ENCODE assay signal across 18 mouse cellular contexts in genomic region chr5:136144606-136145430, GRCm38 (mm10). TPM values are rescaled to one million over a fixed set of nuclear protein-coding genes. Genes with fewer than 3 reads are reported as not detected.
DNase-seq lines count a peak whose midpoint lies in the region; ATAC-seq and TF ChIP-seq lines count a peak whose summit lies in the region.
"Had no signal": no experiment of that assay in that cellular context is flagged by ENCODE, and none has a peak within 500 bp of the region (broad histone marks: within the 10 kb centered on the region; RNA-seq: fewer than 3 reads in every experiment).

No protein-coding gene starts in this region.

- WGBS in hindbrain, embryonic 13.5 days: 79% methylated on average over 12 of the region's 12 CpGs
- 74% methylated on average over 12 of the region's 12 CpGs for WGBS in hindbrain, embryonic 12.5 days
- 62% methylated on average over 12 of the region's 12 CpGs for WGBS in spleen, adult 2 months
- 32% methylated on average over 12 of the region's 12 CpGs for WGBS in liver, embryonic 13.5 days (ENCODE audit: insufficient replicate concordance)
- WGBS in midbrain, embryonic 16.5 days: 80% methylated on average over 12 of the region's 12 CpGs

- no peaks in the 10 kb centered on the region for H3K27me3 ChIP-seq in hindbrain, embryonic 13.5 days
- no peaks in the 10 kb centered on the region for H3K27me3 ChIP-seq in hindbrain, embryonic 12.5 days
- H3K27me3 ChIP-seq in spleen, adult 2 months (ENCODE audit: control insufficient read depth, insufficient read depth, low read length): no peaks in the 10 kb centered on the region
- no peaks in the 10 kb centered on the region for H3K27me3 ChIP-seq in liver, embryonic 13.5 days
- H3K27me3 ChIP-seq in midbrain, embryonic 16.5 days (ENCODE audit: control insufficient read depth, insufficient read depth, low read depth, low read length): no peaks in the 10 kb centered on the region
- H3K27me3 ChIP-seq: heart, embryonic 13.5 days; hindbrain, embryonic 15.5 days; limb, embryonic 12.5 days; neural tube, embryonic 13.5 days had no signal

- H3K9ac ChIP-seq in hindbrain, embryonic 13.5 days: 0 out of 2 replicates have a peak overlapping the region, but pooled peaks have one; percentile 19
- no peak overlapping the region for H3K9ac ChIP-seq in hindbrain, embryonic 12.5 days
- no peak overlapping the region for H3K9ac ChIP-seq in liver, embryonic 13.5 days
- no peak overlapping the region for H3K9ac ChIP-seq in midbrain, embryonic 16.5 days (ENCODE audit: low read depth, low read length)
- H3K9ac ChIP-seq: heart, embryonic 13.5 days; hindbrain, embryonic 15.5 days; limb, embryonic 12.5 days; neural tube, embryonic 13.5 days had no signal

- TF ChIP-seq POLR2A in spleen, adult 2 months (IDR thresholded peaks at IDR 0.05; ENCODE audit: low read depth, low read length): no peak

- H3K4me2 ChIP-seq in hindbrain, embryonic 13.5 days: no peak overlapping the region
- H3K4me2 ChIP-seq in hindbrain, embryonic 12.5 days (replicated peaks): no peak overlapping the region
- no peak overlapping the region for H3K4me2 ChIP-seq in liver, embryonic 13.5 days
- no peak overlapping the region for H3K4me2 ChIP-seq in midbrain, embryonic 16.5 days (ENCODE audit: low read length)
- H3K4me2 ChIP-seq: heart, embryonic 13.5 days; hindbrain, embryonic 15.5 days; limb, embryonic 12.5 days; neural tube, embryonic 13.5 days had no signal

- no peaks in the 10 kb centered on the region for H3K9me3 ChIP-seq in hindbrain, embryonic 13.5 days
- H3K9me3 ChIP-seq in hindbrain, embryonic 12.5 days (replicated peaks): no peaks in the 10 kb centered on the region
- H3K9me3 ChIP-seq in liver, embryonic 13.5 days (replicated peaks): no peaks in the 10 kb centered on the region
- H3K9me3 ChIP-seq in midbrain, embryonic 16.5 days (replicated peaks; ENCODE audit: control insufficient read depth, low read length, poor library complexity, severe bottlenecking): no peaks in the 10 kb centered on the region
- H3K9me3 ChIP-seq: heart, embryonic 13.5 days; hindbrain, embryonic 15.5 days; neural tube, embryonic 13.5 days had no signal

- no peak for DNase-seq in spleen, adult 2 months (ENCODE audit: low read depth in 1 of 2, low spot score in 2 of 2)
- DNase-seq in spleen, postnatal 10 days (ENCODE audit: low spot score in 2 of 2): no peak
- no peak for DNase-seq in liver, embryonic 13.5 days
- no peak for DNase-seq in urinary bladder, postnatal 36 days (ENCODE audit: low spot score in 2 of 2)
- DNase-seq: adrenal gland, postnatal 10 days; cerebellum, adult 2 months; kidney, adult 2 months; right cerebral cortex, postnatal 4 days had no signal

- peaks cover 28% of the 10 kb centered on the region for H3K36me3 ChIP-seq in hindbrain, embryonic 13.5 days
- H3K36me3 ChIP-seq in hindbrain, embryonic 12.5 days: peaks cover 26% of the 10 kb centered on the region
- H3K36me3 ChIP-seq in spleen, adult 2 months (ENCODE audit: control insufficient read depth, insufficient read depth, low read length): peaks cover 14% of the 10 kb centered on the region
- peaks cover 29% of the 10 kb centered on the region for H3K36me3 ChIP-seq in liver, embryonic 13.5 days
- H3K36me3 ChIP-seq in midbrain, embryonic 16.5 days (ENCODE audit: control insufficient read depth, insufficient read depth, low read length): peaks cover 18% of the 10 kb centered on the region

- ATAC-seq in hindbrain, embryonic 13.5 days (ENCODE audit: low FRiP score): no peak
- ATAC-seq in hindbrain, embryonic 12.5 days (ENCODE audit: low FRiP score): no peak
- ATAC-seq in liver, embryonic 13.5 days (ENCODE audit: low read depth): no peak
- peak; percentile 38 for ATAC-seq in megakaryocyte progenitor cell, adult 5-6 weeks (replicated peaks; ENCODE audit: poor library complexity)
- no peak for ATAC-seq in midbrain, embryonic 16.5 days
- ATAC-seq: forebrain, embryonic 14.5 days had no signal

- no peak overlapping the region for H3K4me3 ChIP-seq in hindbrain, embryonic 13.5 days
- H3K4me3 ChIP-seq in hindbrain, embryonic 12.5 days: no peak overlapping the region
- peak overlapping the region; percentile 16; the same call in 1 of the 2 replicates for H3K4me3 ChIP-seq in spleen, adult 2 months (ENCODE audit: extremely low read depth, insufficient read depth, insufficient read length)
- no peak overlapping the region for H3K4me3 ChIP-seq in liver, embryonic 13.5 days (replicated peaks)
- no peak overlapping the region for H3K4me3 ChIP-seq in midbrain, embryonic 16.5 days (ENCODE audit: low read depth, low read length)
- H3K4me3 ChIP-seq: heart, embryonic 13.5 days; hindbrain, embryonic 15.5 days; limb, embryonic 12.5 days; neural tube, embryonic 13.5 days had no signal

- TF ChIP-seq CTCF in spleen, adult 2 months (IDR thresholded peaks at IDR 0.05; ENCODE audit: extremely low read depth, insufficient read depth, insufficient read length, insufficient replicate concordance): no peak

- H3K27ac ChIP-seq in hindbrain, embryonic 13.5 days: no peak overlapping the region
- H3K27ac ChIP-seq in hindbrain, embryonic 12.5 days: no peak overlapping the region
- H3K27ac ChIP-seq in spleen, adult 2 months (ENCODE audit: insufficient read depth, low read length): peak overlapping the region; percentile 18
- peak overlapping the region; percentile 16; the same call in 1 of the 2 replicates for H3K27ac ChIP-seq in liver, embryonic 13.5 days
- H3K27ac ChIP-seq in midbrain, embryonic 16.5 days (ENCODE audit: low read length): no peak overlapping the region
- H3K27ac ChIP-seq: heart, embryonic 13.5 days; hindbrain, embryonic 15.5 days; limb, embryonic 12.5 days; macrophage; neural tube, embryonic 13.5 days had no signal

- H3K4me1 ChIP-seq in hindbrain, embryonic 13.5 days (replicated peaks): no peaks in the 10 kb centered on the region
- no peaks in the 10 kb centered on the region for H3K4me1 ChIP-seq in hindbrain, embryonic 12.5 days
- H3K4me1 ChIP-seq in spleen, adult 2 months (ENCODE audit: control insufficient read depth, insufficient read depth, insufficient read length): peaks cover 33% of the 10 kb centered on the region; the same call in 1 of the 2 replicates
- H3K4me1 ChIP-seq in liver, embryonic 13.5 days (replicated peaks): peaks cover 41% of the 10 kb centered on the region
- no peaks in the 10 kb centered on the region for H3K4me1 ChIP-seq in midbrain, embryonic 16.5 days (ENCODE audit: control insufficient read depth, insufficient read depth, low read length)
- H3K4me1 ChIP-seq: heart, embryonic 13.5 days; hindbrain, embryonic 15.5 days; limb, embryonic 12.5 days; neural tube, embryonic 13.5 days had no signal

RNA-seq across cellular contexts. Expression of gene Alkbh4, which starts 8.9 kb away (rescaled TPM):
- 24.6 and 26.9 TPM in 2 replicates for polyA plus RNA-seq in hindbrain, embryonic 13.5 days (2015; fragmentation: Nextera tagmentation; extraction: Ambion mirVana)
- polyA plus RNA-seq in hindbrain, embryonic 12.5 days (2016; fragmentation: Nextera tagmentation; extraction: Ambion mirVana): 23.0 and 23.3 TPM in 2 replicates
- 19.6 and 28.4 TPM in 2 replicates for polyA plus RNA-seq in spleen, adult 2 months (2012; rRNA removed)
- polyA plus RNA-seq in liver, embryonic 13.5 days (2015; fragmentation: Nextera tagmentation; extraction: Ambion mirVana): 15.2 and 15.5 TPM in 2 replicates
- 15.6 and 18.5 TPM in 2 replicates for total RNA-seq in megakaryocyte progenitor cell, adult 5-6 weeks (2015)
- total RNA-seq in megakaryocyte progenitor cell, adult 5-6 weeks (2017): 8.4 and 12.9 TPM in 2 replicates
- polyA plus RNA-seq in midbrain, embryonic 16.5 days (2015; fragmentation: Nextera tagmentation; extraction: Ambion mirVana): 20.4 and 20.5 TPM in 2 replicates

RNA-seq across cellular contexts. Expression of gene Lrwd1, which starts 8.9 kb away (rescaled TPM):
- 27.7 and 28.2 TPM in 2 replicates for polyA plus RNA-seq in hindbrain, embryonic 13.5 days (2015; fragmentation: Nextera tagmentation; extraction: Ambion mirVana)
- 34.5 and 36.6 TPM in 2 replicates for polyA plus RNA-seq in hindbrain, embryonic 12.5 days (2016; fragmentation: Nextera tagmentation; extraction: Ambion mirVana)
- polyA plus RNA-seq in spleen, adult 2 months (2012; rRNA removed): 39.5 and 46.4 TPM in 2 replicates
- 44.9 and 46.4 TPM in 2 replicates for polyA plus RNA-seq in liver, embryonic 13.5 days (2015; fragmentation: Nextera tagmentation; extraction: Ambion mirVana)
- total RNA-seq in megakaryocyte progenitor cell, adult 5-6 weeks (2015): 13.2 and 16.5 TPM in 2 replicates
- 52.6 and 56.5 TPM in 2 replicates for total RNA-seq in megakaryocyte progenitor cell, adult 5-6 weeks (2017)
- polyA plus RNA-seq in midbrain, embryonic 16.5 days (2015; fragmentation: Nextera tagmentation; extraction: Ambion mirVana): 27.1 and 28.1 TPM in 2 replicates

RNA-seq across cellular contexts. Expression of gene Orai2, which starts 25.7 kb away (rescaled TPM):
- polyA plus RNA-seq in hindbrain, embryonic 13.5 days (2015; fragmentation: Nextera tagmentation; extraction: Ambion mirVana): 33.5 and 34.0 TPM in 2 replicates
- polyA plus RNA-seq in hindbrain, embryonic 12.5 days (2016; fragmentation: Nextera tagmentation; extraction: Ambion mirVana): 19.0 and 21.3 TPM in 2 replicates
- 113 and 167 TPM in 2 replicates for polyA plus RNA-seq in spleen, adult 2 months (2012; rRNA removed)
- polyA plus RNA-seq in liver, embryonic 13.5 days (2015; fragmentation: Nextera tagmentation; extraction: Ambion mirVana): 3.8 and 3.9 TPM in 2 replicates
- total RNA-seq in megakaryocyte progenitor cell, adult 5-6 weeks (2015): 16.4 and 16.7 TPM in 2 replicates
- 21.2 and 26.9 TPM in 2 replicates for total RNA-seq in megakaryocyte progenitor cell, adult 5-6 weeks (2017)
- polyA plus RNA-seq in midbrain, embryonic 16.5 days (2015; fragmentation: Nextera tagmentation; extraction: Ambion mirVana): 47.1 and 52.0 TPM in 2 replicates

RNA-seq across cellular contexts. Expression of gene Polr2j, which starts 28.4 kb away (rescaled TPM):
- polyA plus RNA-seq in hindbrain, embryonic 13.5 days (2015; fragmentation: Nextera tagmentation; extraction: Ambion mirVana): 231 and 236 TPM in 2 replicates
- 187 and 217 TPM in 2 replicates for polyA plus RNA-seq in hindbrain, embryonic 12.5 days (2016; fragmentation: Nextera tagmentation; extraction: Ambion mirVana)
- 32.3 and 38.1 TPM in 2 replicates for polyA plus RNA-seq in spleen, adult 2 months (2012; rRNA removed)
- 171 and 189 TPM in 2 replicates for polyA plus RNA-seq in liver, embryonic 13.5 days (2015; fragmentation: Nextera tagmentation; extraction: Ambion mirVana)
- 115 and 120 TPM in 2 replicates for total RNA-seq in megakaryocyte progenitor cell, adult 5-6 weeks (2015)
- total RNA-seq in megakaryocyte progenitor cell, adult 5-6 weeks (2017): 127 and 153 TPM in 2 replicates
- polyA plus RNA-seq in midbrain, embryonic 16.5 days (2015; fragmentation: Nextera tagmentation; extraction: Ambion mirVana): 190 and 194 TPM in 2 replicates

RNA-seq across cellular contexts. Expression of gene Prkrip1, which starts 53.9 kb away (rescaled TPM):
- 66.5 and 67.9 TPM in 2 replicates for polyA plus RNA-seq in hindbrain, embryonic 13.5 days (2015; fragmentation: Nextera tagmentation; extraction: Ambion mirVana)
- polyA plus RNA-seq in hindbrain, embryonic 12.5 days (2016; fragmentation: Nextera tagmentation; extraction: Ambion mirVana): 62.9 and 71.2 TPM in 2 replicates
- 7.3 and 8.8 TPM in 2 replicates for polyA plus RNA-seq in spleen, adult 2 months (2012; rRNA removed)
- 34.5 and 42.8 TPM in 2 replicates for polyA plus RNA-seq in liver, embryonic 13.5 days (2015; fragmentation: Nextera tagmentation; extraction: Ambion mirVana)
- total RNA-seq in megakaryocyte progenitor cell, adult 5-6 weeks (2015): 21.0 and 26.5 TPM in 2 replicates
- total RNA-seq in megakaryocyte progenitor cell, adult 5-6 weeks (2017): 51.5 and 78.2 TPM in 2 replicates
- polyA plus RNA-seq in midbrain, embryonic 16.5 days (2015; fragmentation: Nextera tagmentation; extraction: Ambion mirVana): 59.4 and 73.5 TPM in 2 replicates

Comparison
In these comparisons a context has a peak if more than half of its experiments do, and no peak if none do; other contexts are left out.
1. H3K27ac ChIP-seq: peak in spleen, adult 2 months (single experiment) and liver, embryonic 13.5 days (single experiment); none in hindbrain, embryonic 13.5 days (single experiment), hindbrain, embryonic 12.5 days (single experiment) and midbrain, embryonic 16.5 days (single experiment).